In genomic region chr10:94896950-94897349, GRCm38 (mm10) we compare ENCODE assay signal across 17 mouse cellular contexts.
"Had no signal": no experiment of that assay in that cellular context is flagged by ENCODE, and none has a peak within 500 bp of the region (broad histone marks: within the 10 kb centered on the region; RNA-seq: fewer than 3 reads in every experiment).

No protein-coding gene starts in this region.

- ATAC-seq: hindbrain, embryonic 16.5 days; inflammation-experienced regulatory T-cells, adult 6 months; intestine, embryonic 15.5 days; intestine, postnatal 0 days had no signal

- DNase-seq: gastrocnemius, postnatal 14 days; gastrocnemius, postnatal 36 days; heart, adult 18-20 months; heart, postnatal 10 days; heart, postnatal 4 days; kidney, adult 18-20 months; kidney, adult 8-10 months; kidney, postnatal 10 days; kidney, postnatal 25 days; kidney, postnatal 4 days; layer of hippocampus, adult 9-11 months; layer of hippocampus, postnatal 36 days; left cerebral cortex, postnatal 4 days had no signal
